Mouse (Mus musculus) lung, embryonic 14.5 days (tissue): ENCODE results near the gene Rhobtb1. TPM values are rescaled to one million over a fixed set of nuclear protein-coding genes. Genes with fewer than 3 reads are reported as not detected.

ENCODE experiments used
- ATAC-seq: fragments of 200-750 bp; cut with Nextera tagmentation; 2 replicates; pipeline ENCODE4 v1.8.0; 2017; ENCODE audit warnings: mild to moderate bottlenecking, moderate TSS enrichment, moderate library complexity; ENCODE audit not compliant: insufficient read depth
- DNase-seq: peaks from one replicate; pipeline ENCODE4 v3.0.0-alpha.2; 2015
- H3K27ac ChIP-seq: fragments of 300-500 bp; sonication (generic); 2 replicates; pipeline ENCODE4 v1.5.1; 2014; ENCODE audit warnings: low read depth, mild to moderate bottlenecking, moderate library complexity
- H3K27me3 ChIP-seq: fragments of 300-500 bp; sonication (generic); 2 replicates; pipeline ENCODE4 v1.6.1; 2014; ENCODE audit warnings: low read length, control low read depth; ENCODE audit not compliant: insufficient read depth
- H3K36me3 ChIP-seq: fragments of 300-500 bp; sonication (generic); 2 replicates; pipeline ENCODE4 v1.6.1; 2014; ENCODE audit warnings: control low read depth; ENCODE audit not compliant: insufficient read depth
- H3K4me1 ChIP-seq: fragments of 300-500 bp; sonication (generic); 2 replicates; pipeline ENCODE4 v1.6.1; 2014; ENCODE audit warnings: antibody characterized with exemption, control low read depth; ENCODE audit not compliant: insufficient read depth
- H3K4me2 ChIP-seq: fragments of 300-500 bp; sonication (generic); 2 replicates; pipeline ENCODE4 v1.6.1; 2014; ENCODE audit warnings: mild to moderate bottlenecking
- H3K4me3 ChIP-seq: fragments of 300-500 bp; sonication (generic); 2 replicates; pipeline ENCODE4 v1.5.1; 2014; ENCODE audit warnings: low read depth, low read length
- H3K9ac ChIP-seq: fragments of 300-500 bp; sonication (generic); 2 replicates; pipeline ENCODE4 v1.6.1; 2014
- H3K9me3 ChIP-seq: fragments of 300-500 bp; sonication (generic); 2 replicates; pipeline ENCODE4 v1.6.1; 2016; ENCODE audit warnings: low read depth, low read length, control low read depth
- CTCF ChIP-seq: IDR thresholded peaks from 2 replicates; pipeline ENCODE4 v1.5.1; 2016; ENCODE audit warnings: antibody characterized with exemption, low read depth
- WGBS: fragments of 180-500 bp; shearing (Covaris S2); extraction: QIAGEN DNeasy Blood & Tissue Kit; methylation state at CpG from one replicate; pipeline ENCODE4 v1.1.7; 2014; 5-methylcytosine and 5-hydroxymethylcytosine counted together
- polyA plus RNA-seq: library from polyadenylated mRNA; unstranded; fragments of >200 nt; fragmentation: Nextera tagmentation; extraction: Ambion mirVana; gene quantifications from 2 replicates; pipeline ENCODE4 v1.2.1, GENCODE M21; 2014

Rhobtb1 gene
- polyA plus RNA-seq, 1 experiment from 2014 or later: 19.4 TPM

DNA sequence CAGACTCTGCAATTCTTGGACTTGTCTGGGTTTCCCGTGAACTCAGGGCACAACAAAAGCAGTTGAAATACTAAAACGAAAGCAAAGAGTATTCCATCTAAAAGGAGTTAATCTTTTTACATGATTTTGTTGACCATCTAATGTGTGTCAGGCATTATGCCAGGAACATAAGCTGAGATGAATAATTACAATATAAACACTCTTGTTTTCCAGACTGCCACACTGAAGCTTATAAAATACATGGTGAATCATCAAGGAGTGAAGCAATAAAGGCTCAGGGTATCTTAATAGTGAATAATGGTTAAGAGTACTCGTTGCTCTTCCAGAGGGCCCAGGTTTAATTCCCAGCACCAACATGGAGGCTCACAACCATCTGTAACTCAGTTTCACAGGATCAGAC lies 29.8 kb downstream of the Rhobtb1 start:
- no peaks in the 10 kb centered on the region for H3K9me3 ChIP-seq

GRCm38 (mm10) chr10:69184903-69185302 lies 33.7 kb downstream of the Rhobtb1 start:
- no peak for DNase-seq
- Histone ChIP-seq H3K4me2 (no peak overlapping the region), H3K4me1 (0 out of 2 replicates have a peak, but pooled peaks cover 5% of the 10 kb centered on the region), H3K4me3 (no peak overlapping the region), H3K9me3 (no peaks in the 10 kb centered on the region), H3K27ac (peak overlapping the region; percentile 86; the same call in 1 of the 2 replicates), H3K36me3 (no peaks in the 10 kb centered on the region), H3K27me3 (no peaks in the 10 kb centered on the region), H3K9ac (no peak overlapping the region)
- TF ChIP-seq CTCF: no peak
- peak; percentile 29; the same call in 1 of the 2 replicates for ATAC-seq
- 93% methylated on average over 4 of the region's 4 CpGs for WGBS

More for the DNA sequence above, 29.8 kb downstream of the Rhobtb1 start:
- Histone ChIP-seq H3K27ac (no peak overlapping the region), H3K27me3 (no peaks in the 10 kb centered on the region), H3K4me3 (no peak overlapping the region), H3K4me1 (0 out of 2 replicates have a peak, but pooled peaks cover 5% of the 10 kb centered on the region), H3K4me2 (no peak overlapping the region), H3K36me3 (no peaks in the 10 kb centered on the region), H3K9ac (no peak overlapping the region)
- ATAC-seq (no peak), DNase-seq (peak; percentile 21)
- 45% methylated on average over 3 of the region's 3 CpGs for WGBS
- TF ChIP-seq CTCF: no peak

GRCm38 (mm10) chr10:69185431-69185830 lies 34.2 kb downstream of the Rhobtb1 start:
- 0 out of 2 replicates have a peak, but pooled peaks have one; percentile 38 for ATAC-seq
- Histone ChIP-seq H3K9ac (no peak overlapping the region), H3K36me3 (no peaks in the 10 kb centered on the region), H3K4me2 (peak overlapping the region; percentile 50), H3K27ac (peak overlapping the region; percentile 86), H3K27me3 (no peaks in the 10 kb centered on the region), H3K4me1 (0 out of 2 replicates have a peak, but pooled peaks cover 5% of the 10 kb centered on the region), H3K4me3 (no peak overlapping the region), H3K9me3 (no peaks in the 10 kb centered on the region)
- no peak for DNase-seq
- TF ChIP-seq CTCF: no peak
- 61% methylated on average over 4 of the region's 4 CpGs for WGBS

GRCm38 (mm10) chr10:69185894-69186893 lies 35.0 kb downstream of the Rhobtb1 start:
- ATAC-seq (peak; percentile 88), DNase-seq (peak; percentile 91)
- Histone ChIP-seq H3K27me3 (no peaks in the 10 kb centered on the region), H3K9ac (no peak overlapping the region), H3K36me3 (no peaks in the 10 kb centered on the region), H3K4me2 (peak overlapping the region; percentile 50), H3K4me1 (0 out of 2 replicates have a peak, but pooled peaks cover 5% of the 10 kb centered on the region), H3K27ac (peak overlapping the region; percentile 86), H3K4me3 (peak overlapping the region; percentile 20), H3K9me3 (no peaks in the 10 kb centered on the region)
- WGBS: 14% methylated on average over 21 of the region's 21 CpGs
- TF ChIP-seq CTCF: peak; percentile 75

GRCm38 (mm10) chr10:69187773-69188443 lies 36.7 kb downstream of the Rhobtb1 start:
- Histone ChIP-seq H3K4me3 (no peak overlapping the region), H3K4me1 (0 out of 2 replicates have a peak, but pooled peaks cover 5% of the 10 kb centered on the region), H3K4me2 (no peak overlapping the region), H3K36me3 (no peaks in the 10 kb centered on the region), H3K9ac (no peak overlapping the region), H3K27me3 (no peaks in the 10 kb centered on the region), H3K27ac (no peak overlapping the region), H3K9me3 (no peaks in the 10 kb centered on the region)
- no peak for ATAC-seq
- WGBS: 77% methylated on average over 9 of the region's 9 CpGs
- no peak for DNase-seq
- no peak for TF ChIP-seq CTCF

GRCm38 (mm10) chr10:69190434-69191160 lies 39.4 kb downstream of the Rhobtb1 start:
- no peak for DNase-seq
- Histone ChIP-seq H3K36me3 (no peaks in the 10 kb centered on the region), H3K4me2 (no peak overlapping the region), H3K9ac (no peak overlapping the region), H3K27ac (no peak overlapping the region), H3K9me3 (no peaks in the 10 kb centered on the region), H3K4me3 (no peak overlapping the region), H3K27me3 (no peaks in the 10 kb centered on the region), H3K4me1 (no peaks in the 10 kb centered on the region)
- no peak for ATAC-seq
- no peak for TF ChIP-seq CTCF
- WGBS: 71% methylated on average over 10 of the region's 10 CpGs
